23 mouse cellular contexts compared by ENCODE assay signal in genomic region chr6:90472697-90473096, GRCm38 (mm10). TPM values are rescaled to one million over a fixed set of nuclear protein-coding genes. Genes with fewer than 3 reads are reported as not detected.
"Had no signal": no experiment of that assay in that cellular context is flagged by ENCODE, and none has a peak within 500 bp of the region (broad histone marks: within the 10 kb centered on the region; RNA-seq: fewer than 3 reads in every experiment).

No protein-coding gene starts in this region.

- ATAC-seq: midbrain, embryonic 13.5 days; midbrain, embryonic 16.5 days had no signal

- H3K9ac ChIP-seq: limb, embryonic 12.5 days; limb, embryonic 15.5 days; liver, embryonic 14.5 days; lung, embryonic 15.5 days; midbrain, embryonic 13.5 days; neural tube, embryonic 13.5 days had no signal

- H3K27me3 ChIP-seq: limb, embryonic 12.5 days; limb, embryonic 15.5 days; lung, embryonic 15.5 days; midbrain, embryonic 13.5 days; neural tube, embryonic 13.5 days had no signal

- H3K4me2 ChIP-seq: limb, embryonic 12.5 days; limb, embryonic 15.5 days; lung, embryonic 15.5 days; midbrain, embryonic 13.5 days; neural tube, embryonic 13.5 days had no signal

- H3K27ac ChIP-seq: limb, embryonic 12.5 days; limb, embryonic 15.5 days; liver, embryonic 14.5 days; lung, embryonic 15.5 days; midbrain, embryonic 10.5 days; midbrain, embryonic 13.5 days; neural tube, embryonic 13.5 days; stomach, postnatal 0 days had no signal

- H3K4me3 ChIP-seq: limb, embryonic 12.5 days; limb, embryonic 15.5 days; lung, embryonic 15.5 days; megakaryocyte, embryonic 14.5 days; midbrain, embryonic 10.5 days; midbrain, embryonic 13.5 days; myocyte; neural tube, embryonic 13.5 days had no signal

- DNase-seq: kidney, adult 9 months; kidney, postnatal 14 days; kidney, postnatal 4 days; left cerebral cortex, postnatal 4 days; lung, adult 18-20 months; lung, postnatal 10 days; lung, postnatal 36 days; thymus, adult 2 months; thymus, postnatal 14 days; thymus, postnatal 4 days had no signal

- H3K36me3 ChIP-seq: limb, embryonic 12.5 days; midbrain, embryonic 10.5 days; midbrain, embryonic 13.5 days had no signal

- H3K9me3 ChIP-seq: limb, embryonic 12.5 days; limb, embryonic 15.5 days; lung, embryonic 15.5 days; midbrain, embryonic 10.5 days; midbrain, embryonic 13.5 days; neural tube, embryonic 13.5 days had no signal

RNA-seq across cellular contexts. Expression of gene Klf15, which starts 10.3 kb away (rescaled TPM):
- total RNA-seq: monocyte, adult 5-6 weeks; neutrophil, adult 5-6 weeks had no signal

RNA-seq across cellular contexts. Expression of gene Aldh1l1, which starts 13.5 kb away (rescaled TPM):
- total RNA-seq: monocyte, adult 5-6 weeks; neutrophil, adult 5-6 weeks had no signal

RNA-seq across cellular contexts. Expression of gene Cfap100, which starts 44.1 kb away (rescaled TPM):
- total RNA-seq: monocyte, adult 5-6 weeks had no signal
